Comparison of ENCODE assay signal across 9 mouse cellular contexts in the genomic region with DNA sequence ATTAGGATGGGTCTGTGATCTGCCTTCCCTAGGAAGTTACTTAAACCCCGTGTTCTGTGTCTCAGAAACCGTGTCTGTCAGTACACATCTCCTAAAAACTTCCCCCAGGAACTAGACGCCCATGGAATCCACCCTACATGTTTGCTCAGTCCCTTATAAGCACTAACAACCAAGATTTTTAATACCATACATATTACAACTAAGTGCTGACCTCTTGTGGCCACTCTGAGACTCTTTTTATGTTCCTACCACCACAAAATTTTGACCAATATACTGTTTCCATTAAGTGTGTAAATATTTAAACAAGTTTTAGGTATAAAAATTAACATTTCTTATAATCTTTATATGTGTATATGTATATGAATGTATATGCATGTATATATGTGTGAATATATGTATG.
DNase-seq lines count a peak whose midpoint lies in the region; ATAC-seq and TF ChIP-seq lines count a peak whose summit lies in the region.
"Had no signal": no experiment of that assay in that cellular context is flagged by ENCODE, and none has a peak within 500 bp of the region (broad histone marks: within the 10 kb centered on the region; RNA-seq: fewer than 3 reads in every experiment).

No protein-coding gene starts in this region.

- no peaks in the 10 kb centered on the region for H3K36me3 ChIP-seq in forebrain, postnatal 0 days (ENCODE audit: insufficient read depth)
- no peaks in the 10 kb centered on the region for H3K36me3 ChIP-seq in forebrain, embryonic 16.5 days (ENCODE audit: control insufficient read depth, insufficient read depth)
- no peaks in the 10 kb centered on the region for H3K36me3 ChIP-seq in E14TG2a.4 (ENCODE audit: insufficient read depth, low read length)

- H3K27me3 ChIP-seq in forebrain, postnatal 0 days (ENCODE audit: insufficient read depth, low read length) = no peaks in the 10 kb centered on the region
- H3K27me3 ChIP-seq in forebrain, embryonic 16.5 days (replicated peaks; ENCODE audit: control insufficient read depth, insufficient read depth, low read length) = no peaks in the 10 kb centered on the region
- H3K27me3 ChIP-seq in E14TG2a.4 (ENCODE audit: insufficient read depth, low read length) = peaks cover 19% of the 10 kb centered on the region

- ATAC-seq in forebrain, postnatal 0 days = peak; percentile 42
- ATAC-seq in forebrain, embryonic 16.5 days = no peak; the same call in 1 of the 2 replicates

- no peaks in the 10 kb centered on the region for H3K9me3 ChIP-seq in forebrain, postnatal 0 days (ENCODE audit: low read length)
- H3K9me3 ChIP-seq in forebrain, embryonic 16.5 days (ENCODE audit: control insufficient read depth, low read length) = no peaks in the 10 kb centered on the region
- no peaks in the 10 kb centered on the region for H3K9me3 ChIP-seq in E14TG2a.4 (ENCODE audit: low read length)

- intact Hi-C loops in left cerebral cortex, adult 2 months (cut with DNase I) = no loop called here

- TF ChIP-seq CTCF in forebrain, postnatal 0 days (IDR thresholded peaks at IDR 0.05; ENCODE audit: low read depth) = peak; percentile 65
- peak; percentile 74 for TF ChIP-seq CTCF in left cerebral cortex, adult 2 months (IDR thresholded peaks at IDR 0.05)
- peak; percentile 32; the same call in 1 of the 2 replicates for TF ChIP-seq CTCF in E14TG2a.4 (conservative IDR thresholded peaks at IDR 0.05; ENCODE audit: low read length)

- H3K9ac ChIP-seq in forebrain, postnatal 0 days = no peak overlapping the region
- H3K9ac ChIP-seq in forebrain, embryonic 16.5 days (replicated peaks; ENCODE audit: low read depth, low read length) = no peak overlapping the region

- no peak overlapping the region for H3K27ac ChIP-seq in forebrain, postnatal 0 days (ENCODE audit: low read depth, low read length)
- H3K27ac ChIP-seq in forebrain, embryonic 16.5 days (ENCODE audit: low read length) = no peak overlapping the region
- no peak overlapping the region for H3K27ac ChIP-seq in left cerebral cortex, adult 2 months

- 5% methylated on average over 3 of the region's 3 CpGs for WGBS in forebrain, postnatal 0 days
- 10% methylated on average over 3 of the region's 3 CpGs for WGBS in forebrain, embryonic 16.5 days

- peak; percentile 69 for DNase-seq in forebrain, postnatal 0 days
- DNase-seq in left cerebral cortex, adult 2 months (ENCODE audit: extremely low spot score in 1 of 2, low spot score in 2 of 2) = no peak
- no peak for DNase-seq in left cerebral cortex, adult 8-10 months (ENCODE audit: low spot score in 2 of 2)
- DNase-seq in lung, postnatal 10 days = peak; percentile 44
- no peak for DNase-seq in spleen, postnatal 4 days (ENCODE audit: low spot score in 2 of 2)
- no peak for DNase-seq in urinary bladder, postnatal 4 days (ENCODE audit: low spot score in 2 of 2)

- no peaks in the 10 kb centered on the region for H3K4me1 ChIP-seq in forebrain, postnatal 0 days (ENCODE audit: insufficient read depth)
- H3K4me1 ChIP-seq in forebrain, embryonic 16.5 days (replicated peaks; ENCODE audit: control insufficient read depth, insufficient read depth, low read length) = no peaks in the 10 kb centered on the region
- H3K4me1 ChIP-seq in E14TG2a.4 (replicated peaks; ENCODE audit: low read depth, low read length) = peaks cover 19% of the 10 kb centered on the region

- no peak overlapping the region for H3K4me2 ChIP-seq in forebrain, postnatal 0 days (ENCODE audit: low read depth)
- H3K4me2 ChIP-seq in forebrain, embryonic 16.5 days (ENCODE audit: low read length) = no peak overlapping the region

- H3K4me3 ChIP-seq in forebrain, postnatal 0 days (ENCODE audit: low read depth, low read length) = no peak overlapping the region
- H3K4me3 ChIP-seq in forebrain, embryonic 16.5 days (replicated peaks; ENCODE audit: low read length) = no peak overlapping the region
- no peak overlapping the region for H3K4me3 ChIP-seq in left cerebral cortex, adult 2 months
- H3K4me3 ChIP-seq in E14TG2a.4 (replicated peaks; ENCODE audit: low read length) = no peak overlapping the region
- H3K4me3 ChIP-seq: myocyte had no signal

Comparison
In these comparisons a context has a peak if more than half of its experiments do, and no peak if none do; other contexts are left out.
1. DNase-seq: peak in forebrain, postnatal 0 days (single experiment) and lung, postnatal 10 days (single experiment); none in left cerebral cortex, adult 2 months (0 of 2), left cerebral cortex, adult 8-10 months (0 of 2), spleen, postnatal 4 days (0 of 2) and urinary bladder, postnatal 4 days (0 of 2).
2. Peak in every context shown above with its lines, with median percentiles within 50 percentile points of each other: CTCF ChIP-seq.